Mouse (Mus musculus) forebrain, embryonic 16.5 days (tissue): ENCODE measurements at regions not wholly inside any gene's neighbourhood (a gene's known extent, or its start where the extent isn't known, plus 50 kb on each side); places are given as distances from the start of the nearest gene placed in this dataset.

ENCODE experiments used
- ATAC-seq: fragments of 200-750 bp; cut with Nextera tagmentation; 2 replicates; pipeline ENCODE4 v1.8.0; 2017; ENCODE audit warnings: mild to moderate bottlenecking, moderate library complexity
- H3K27ac ChIP-seq: fragments of 300-500 bp; sonication (generic); 2 replicates; pipeline ENCODE4 v1.5.1; 2014; ENCODE audit warnings: low read length, control low read depth
- H3K27me3 ChIP-seq: fragments of 300-500 bp; sonication (generic); replicated peaks from 2 replicates; pipeline ENCODE4 v1.6.1; 2014; ENCODE audit warnings: low read length; ENCODE audit not compliant: control insufficient read depth, insufficient read depth
- H3K36me3 ChIP-seq: fragments of 300-500 bp; sonication (generic); 2 replicates; pipeline ENCODE4 v1.6.1; 2014; ENCODE audit not compliant: control insufficient read depth, insufficient read depth
- H3K4me1 ChIP-seq: fragments of 300-500 bp; sonication (generic); replicated peaks from 2 replicates; pipeline ENCODE4 v1.6.1; 2014; ENCODE audit warnings: low read length; ENCODE audit not compliant: control insufficient read depth, insufficient read depth
- H3K4me2 ChIP-seq: fragments of 300-500 bp; sonication (generic); 2 replicates; pipeline ENCODE4 v1.6.1; 2014; ENCODE audit warnings: mild to moderate bottlenecking, low read length, control low read depth
- H3K4me3 ChIP-seq: fragments of 300-500 bp; sonication (generic); replicated peaks from 2 replicates; pipeline ENCODE4 v1.5.1; 2014; ENCODE audit warnings: mild to moderate bottlenecking, low read length, control low read depth
- H3K9ac ChIP-seq: fragments of 300-500 bp; sonication (generic); replicated peaks from 2 replicates; pipeline ENCODE4 v1.6.1; 2014; ENCODE audit warnings: low read depth, low read length, control low read depth
- H3K9me3 ChIP-seq: fragments of 300-500 bp; sonication (generic); 2 replicates; pipeline ENCODE4 v1.6.1; 2016; ENCODE audit warnings: low read length; ENCODE audit not compliant: control insufficient read depth
- WGBS: fragments of 180-500 bp; shearing (Covaris S2); extraction: QIAGEN DNeasy Blood & Tissue Kit; methylation state at CpG from one replicate; pipeline ENCODE4 v1.1.7; 2014; 5-methylcytosine and 5-hydroxymethylcytosine counted together

- Histone ChIP-seq H3K4me2 (no peak overlapping the region), H3K9me3 (no peaks in the 10 kb centered on the region), H3K36me3 (no peaks in the 10 kb centered on the region), H3K4me3 (no peak overlapping the region), H3K27me3 (no peaks in the 10 kb centered on the region), H3K4me1 (no peaks in the 10 kb centered on the region), H3K27ac (no peak overlapping the region), H3K9ac (no peak overlapping the region)
- ATAC-seq: no peak
- WGBS: 79% methylated on average over 7 of the region's 7 CpGs
Measured at GRCm38 (mm10) chr10:126115386-126115785, 149.4 kb downstream of the Lrig3 start.

GRCm38 (mm10) chr10:126121626-126122025, 155.7 kb downstream of the Lrig3 start:
- H3K9ac ChIP-seq: no peak overlapping the region
- WGBS: 85% methylated on average over 10 of the region's 10 CpGs
- H3K36me3 ChIP-seq: no peaks in the 10 kb centered on the region
- ATAC-seq: no peak
- no peaks in the 10 kb centered on the region for H3K4me1 ChIP-seq
- H3K27ac ChIP-seq: no peak overlapping the region
- no peak overlapping the region for H3K4me2 ChIP-seq
- no peaks in the 10 kb centered on the region for H3K27me3 ChIP-seq
- H3K4me3 ChIP-seq: no peak overlapping the region
- H3K9me3 ChIP-seq: no peaks in the 10 kb centered on the region

- WGBS: 85% methylated on average over 5 of the region's 5 CpGs
Measured at GRCm38 (mm10) chr10:126122504-126122903, 156.5 kb downstream of the Lrig3 start.

GRCm38 (mm10) chr10:126133188-126133587, 167.2 kb downstream of the Lrig3 start:
- Histone ChIP-seq H3K4me2 (no peak overlapping the region), H3K36me3 (no peaks in the 10 kb centered on the region), H3K4me1 (no peaks in the 10 kb centered on the region), H3K27ac (no peak overlapping the region), H3K9me3 (no peaks in the 10 kb centered on the region), H3K4me3 (no peak overlapping the region), H3K9ac (no peak overlapping the region), H3K27me3 (no peaks in the 10 kb centered on the region)
- 84% methylated on average over 3 of the region's 3 CpGs for WGBS
- no peak for ATAC-seq

More at GRCm38 (mm10) chr10:126122504-126122903, 156.5 kb downstream of the Lrig3 start:
- Histone ChIP-seq H3K9ac (no peak overlapping the region), H3K4me1 (no peaks in the 10 kb centered on the region), H3K9me3 (no peaks in the 10 kb centered on the region), H3K27me3 (no peaks in the 10 kb centered on the region), H3K36me3 (no peaks in the 10 kb centered on the region), H3K4me3 (no peak overlapping the region), H3K4me2 (no peak overlapping the region), H3K27ac (no peak overlapping the region)
- no peak for ATAC-seq

GRCm38 (mm10) chr10:126133957-126134356, 168.0 kb downstream of the Lrig3 start:
- Histone ChIP-seq H3K9ac (no peak overlapping the region), H3K36me3 (no peaks in the 10 kb centered on the region), H3K4me2 (no peak overlapping the region), H3K27ac (no peak overlapping the region), H3K4me1 (no peaks in the 10 kb centered on the region), H3K27me3 (no peaks in the 10 kb centered on the region), H3K9me3 (no peaks in the 10 kb centered on the region), H3K4me3 (no peak overlapping the region)
- no peak for ATAC-seq

- Histone ChIP-seq H3K4me3 (no peak overlapping the region), H3K36me3 (no peaks in the 10 kb centered on the region), H3K4me1 (no peaks in the 10 kb centered on the region), H3K27ac (no peak overlapping the region), H3K27me3 (no peaks in the 10 kb centered on the region), H3K9me3 (no peaks in the 10 kb centered on the region), H3K4me2 (no peak overlapping the region), H3K9ac (no peak overlapping the region)
- ATAC-seq: no peak
- WGBS: 94% methylated on average over 12 of the region's 12 CpGs
Measured at GRCm38 (mm10) chr10:126138585-126138984, 172.6 kb downstream of the Lrig3 start.

- ATAC-seq: no peak
- WGBS: 94% methylated on average over 7 of the region's 7 CpGs
- H3K36me3 ChIP-seq: no peaks in the 10 kb centered on the region
- H3K9me3 ChIP-seq: no peaks in the 10 kb centered on the region
- no peak overlapping the region for H3K4me3 ChIP-seq
- no peak overlapping the region for H3K27ac ChIP-seq
- H3K4me2 ChIP-seq: no peak overlapping the region
- H3K4me1 ChIP-seq: no peaks in the 10 kb centered on the region
- no peaks in the 10 kb centered on the region for H3K27me3 ChIP-seq
- no peak overlapping the region for H3K9ac ChIP-seq
Measured at GRCm38 (mm10) chr10:126141586-126141985, 175.6 kb downstream of the Lrig3 start.

GRCm38 (mm10) chr10:126143833-126144232, 177.9 kb downstream of the Lrig3 start:
- H3K9me3 ChIP-seq: no peaks in the 10 kb centered on the region
- no peaks in the 10 kb centered on the region for H3K36me3 ChIP-seq
- no peak overlapping the region for H3K9ac ChIP-seq
- WGBS: 84% methylated on average over 10 of the region's 10 CpGs
- no peaks in the 10 kb centered on the region for H3K27me3 ChIP-seq
- no peak overlapping the region for H3K27ac ChIP-seq
- H3K4me3 ChIP-seq: no peak overlapping the region
- H3K4me1 ChIP-seq: no peaks in the 10 kb centered on the region
- no peak overlapping the region for H3K4me2 ChIP-seq
- ATAC-seq: no peak

GRCm38 (mm10) chr10:126144609-126145202, 178.7 kb downstream of the Lrig3 start:
- H3K4me3 ChIP-seq: no peak overlapping the region
- no peaks in the 10 kb centered on the region for H3K4me1 ChIP-seq
- ATAC-seq: no peak
- H3K27me3 ChIP-seq: no peaks in the 10 kb centered on the region
- H3K9ac ChIP-seq: no peak overlapping the region
- no peak overlapping the region for H3K27ac ChIP-seq
- no peaks in the 10 kb centered on the region for H3K36me3 ChIP-seq
- 87% methylated on average over 12 of the region's 12 CpGs for WGBS
- H3K9me3 ChIP-seq: no peaks in the 10 kb centered on the region
- H3K4me2 ChIP-seq: no peak overlapping the region

- Histone ChIP-seq H3K36me3 (no peaks in the 10 kb centered on the region), H3K27ac (no peak overlapping the region), H3K9me3 (no peaks in the 10 kb centered on the region), H3K4me3 (no peak overlapping the region), H3K4me1 (peaks cover 6% of the 10 kb centered on the region), H3K9ac (no peak overlapping the region), H3K4me2 (no peak overlapping the region), H3K27me3 (no peaks in the 10 kb centered on the region)
- WGBS: 78% methylated on average over 4 of the region's 4 CpGs
- no peak for ATAC-seq
Measured at GRCm38 (mm10) chr10:126157300-126157699, 191.3 kb downstream of the Lrig3 start.
